Mouse (Mus musculus): Measurements from ENCODE around the gene Anapc16.
A peak's percentile ranks its signal among the peaks of the same experiment; 100 is the strongest.
"Not testable (repeated sequence)": the region's sequence is repeated elsewhere in the genome, so short reads cannot be mapped to it uniquely, and the experiment has no call there.

The Anapc16 gene

GRCm38 (mm10) chr10:60002673-60003212 is at the start of gene Anapc16, which contains the start of gene Ascc1:
Gene Anapc16, minus strand, starts transcription at chr10:60003135.
Gene Ascc1, plus strand, starts transcription at chr10:60002805.
- peak; percentile 98 for DNase-seq

GRCm38 (mm10) chr10:60050581-60050980 is 47.6 kb upstream of the Anapc16 start:
- DNase-seq = no peak

GRCm38 (mm10) chr10:60046696-60047095 is 43.8 kb upstream of the Anapc16 start:
- DNase-seq = peak; percentile 33 to 36

GRCm38 (mm10) chr10:60042350-60042922 is 39.5 kb upstream of the Anapc16 start:
- no peak for DNase-seq

GRCm38 (mm10) chr10:60035744-60036143 is 32.8 kb upstream of the Anapc16 start:
- DNase-seq = no peak

- DNase-seq = no peak
Measured at GRCm38 (mm10) chr10:60034621-60035020, 31.7 kb upstream of the Anapc16 start.

- no peak for DNase-seq
Measured at GRCm38 (mm10) chr10:60033064-60033463, 30.1 kb upstream of the Anapc16 start.

GRCm38 (mm10) chr10:60032622-60033021 is 29.7 kb upstream of the Anapc16 start:
- no peak for DNase-seq

- no peak for DNase-seq
Measured at GRCm38 (mm10) chr10:60031985-60032384, 29.1 kb upstream of the Anapc16 start.

GRCm38 (mm10) chr10:60031562-60031961 is 28.6 kb upstream of the Anapc16 start:
- no peak for DNase-seq

GRCm38 (mm10) chr10:60029387-60029786 is 26.5 kb upstream of the Anapc16 start:
- DNase-seq = no peak

GRCm38 (mm10) chr10:60028979-60029378 is 26.0 kb upstream of the Anapc16 start:
- peak in 1 of 2 experiments; percentile 27 for DNase-seq

GRCm38 (mm10) chr10:60028181-60028580 is 25.2 kb upstream of the Anapc16 start:
- DNase-seq = no peak

GRCm38 (mm10) chr10:60027619-60028084 is 24.7 kb upstream of the Anapc16 start:
- no peak for DNase-seq

- DNase-seq = no peak
Measured at GRCm38 (mm10) chr10:60026759-60027395, 23.9 kb upstream of the Anapc16 start.

- no peak for DNase-seq
Measured at GRCm38 (mm10) chr10:60023751-60024150, 20.8 kb upstream of the Anapc16 start.

- no peak for DNase-seq
Measured at GRCm38 (mm10) chr10:60019299-60019698, 16.4 kb upstream of the Anapc16 start.

- no peak for DNase-seq
Measured at GRCm38 (mm10) chr10:60016223-60016622, 13.3 kb upstream of the Anapc16 start.

- DNase-seq = no peak
Measured at GRCm38 (mm10) chr10:60009115-60009514, 6.2 kb upstream of the Anapc16 start.

GRCm38 (mm10) chr10:60005264-60005663 is 2.3 kb upstream of the Anapc16 start:
- DNase-seq = peak in 1 of 2 experiments; percentile 52

GRCm38 (mm10) chr10:60003847-60004246 is 912 bp upstream of the Anapc16 start:
- no peak for DNase-seq

GRCm38 (mm10) chr10:60003213-60003752 is 348 bp upstream of the Anapc16 start:
- DNase-seq = no peak

GRCm38 (mm10) chr10:60002203-60002602 is 732 bp downstream of the Anapc16 start:
- DNase-seq = peak; percentile 42 to 45

GRCm38 (mm10) chr10:60001663-60002062 is 1.3 kb downstream of the Anapc16 start:
- not testable (repeated sequence) for DNase-seq
